Mouse (Mus musculus): ENCODE measurements around the gene Gm47841.

Gm47841 gene

GRCm38 (mm10) chr15:101047194-101047555 is at the start of gene Gm47841:
Gene Gm47841 (minus strand): TSS chr15:101047397.
- DNase-seq (ENCODE audit: low read depth, low spot score): no peak

DNA sequence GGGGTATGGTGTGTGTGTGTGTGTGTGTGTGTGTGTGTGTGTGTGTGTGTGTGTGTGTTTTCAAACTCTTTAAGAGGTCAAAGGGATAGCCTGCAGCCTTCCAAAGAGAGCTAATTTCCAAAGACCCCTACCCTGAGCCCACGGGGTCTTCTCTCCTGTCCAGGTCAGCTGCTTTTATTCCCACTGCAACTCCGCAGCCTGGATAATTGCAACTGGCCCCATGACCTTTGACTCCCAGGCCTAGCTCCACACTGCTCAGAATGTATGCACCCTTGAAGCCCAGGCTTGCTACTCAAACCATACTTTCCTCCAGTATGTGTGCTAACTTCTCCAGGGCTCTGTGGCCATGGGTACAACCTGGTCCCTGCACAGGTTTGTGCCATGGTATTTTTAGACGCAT is 48.2 kb upstream of the Gm47841 start:
- DNase-seq (ENCODE audit: low read depth, low spot score): no peak

DNA sequence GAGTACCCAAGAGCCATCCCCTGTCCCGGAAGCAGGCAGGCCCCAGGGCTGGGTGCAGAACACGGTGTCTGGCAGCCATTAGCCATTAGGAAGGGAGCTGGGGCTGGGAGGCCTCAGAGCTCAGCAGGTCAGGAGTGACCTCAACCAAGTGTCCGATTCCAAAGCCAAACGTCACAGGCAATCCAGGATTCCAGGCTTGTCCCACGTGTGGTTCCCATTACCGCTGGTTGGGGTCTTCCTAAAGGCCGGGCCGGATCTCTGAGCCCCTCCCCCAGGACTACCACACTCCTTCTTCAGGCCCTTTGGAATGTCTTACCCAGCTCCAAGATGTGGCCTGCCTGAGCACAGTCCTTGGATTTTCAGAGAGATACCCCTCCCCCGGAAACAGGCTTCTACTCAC is 47.8 kb upstream of the Gm47841 start:
- DNase-seq (ENCODE audit: low read depth, low spot score): no peak

GRCm38 (mm10) chr15:101093988-101094387 is 46.8 kb upstream of the Gm47841 start:
- no peak for DNase-seq (ENCODE audit: low read depth, low spot score)

GRCm38 (mm10) chr15:101092829-101093648 is 45.8 kb upstream of the Gm47841 start:
- DNase-seq (ENCODE audit: low read depth, low spot score): no peak

- DNase-seq (ENCODE audit: low read depth, low spot score): no peak
These were observed 45.1 kb upstream of the Gm47841 start for GRCm38 (mm10) chr15:101092121-101092828.

DNA sequence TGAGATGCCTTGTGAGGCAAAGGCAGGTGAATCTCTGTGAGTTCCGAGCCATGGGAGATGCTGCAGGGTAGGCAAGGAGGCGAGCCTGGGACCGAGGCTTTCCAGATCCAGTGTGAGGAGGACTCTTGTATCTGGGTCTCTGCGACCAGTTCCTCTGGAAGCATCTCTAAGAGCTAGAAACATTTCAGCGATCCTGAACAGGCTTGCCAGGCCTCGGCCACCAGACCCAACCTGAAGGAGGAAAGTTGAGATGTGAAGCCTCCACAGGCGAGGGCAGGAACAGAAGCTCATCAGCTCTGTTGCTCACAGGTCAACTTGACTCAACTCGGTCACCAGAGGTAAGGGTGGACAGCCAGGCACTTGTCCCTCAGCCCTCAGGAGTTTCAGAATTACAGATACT is 44.4 kb upstream of the Gm47841 start:
- no peak for DNase-seq (ENCODE audit: low read depth, low spot score)

GRCm38 (mm10) chr15:101088291-101088690 is 41.1 kb upstream of the Gm47841 start:
- no peak for DNase-seq (ENCODE audit: low read depth, low spot score)

DNA sequence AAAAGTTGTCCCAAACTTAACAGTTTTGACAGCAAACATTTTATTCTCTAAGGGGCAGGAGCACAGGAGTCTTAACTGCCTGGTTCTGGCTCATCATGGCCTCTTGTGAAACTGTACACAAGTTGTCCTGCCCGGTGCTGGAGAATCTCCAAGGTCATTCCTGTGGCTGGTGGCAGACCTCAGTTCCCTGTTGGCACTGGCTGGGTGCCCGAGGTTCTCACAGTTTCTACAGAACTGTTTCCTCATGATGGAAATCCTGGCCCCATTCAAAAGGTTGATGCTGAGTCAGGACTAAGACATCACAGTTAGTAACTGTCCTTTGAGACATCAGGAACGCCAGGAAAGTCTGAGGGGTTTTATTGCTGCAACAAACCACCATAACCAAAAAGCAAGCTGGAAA is 39.8 kb upstream of the Gm47841 start:
- no peak for DNase-seq (ENCODE audit: low read depth, low spot score)

- no peak for DNase-seq (ENCODE audit: low read depth, low spot score)
These were observed 39.3 kb upstream of the Gm47841 start for GRCm38 (mm10) chr15:101086451-101086850.

DNA sequence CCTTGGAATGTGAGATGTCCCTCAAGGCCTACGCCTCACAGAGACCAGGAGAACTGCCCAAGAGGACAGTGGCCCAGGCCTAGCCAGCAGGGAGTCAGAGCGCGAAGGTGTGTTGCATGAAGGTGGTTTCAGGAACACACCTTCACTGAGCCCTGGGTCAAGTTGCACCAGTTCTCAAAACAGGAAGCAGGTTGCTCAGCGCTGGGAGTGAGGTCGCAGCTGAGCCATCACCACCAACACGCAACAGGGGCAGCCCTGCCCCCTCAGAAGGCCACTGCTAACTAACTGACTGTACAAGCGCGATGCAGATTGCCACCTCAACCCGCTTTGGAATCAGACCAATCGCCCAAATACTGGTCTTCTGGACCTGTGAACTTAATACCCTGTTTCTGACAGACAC is 37.3 kb upstream of the Gm47841 start:
- DNase-seq (ENCODE audit: low read depth, low spot score): no peak

GRCm38 (mm10) chr15:101082236-101082635 is 35.0 kb upstream of the Gm47841 start:
- no peak for DNase-seq (ENCODE audit: low read depth, low spot score)

DNA sequence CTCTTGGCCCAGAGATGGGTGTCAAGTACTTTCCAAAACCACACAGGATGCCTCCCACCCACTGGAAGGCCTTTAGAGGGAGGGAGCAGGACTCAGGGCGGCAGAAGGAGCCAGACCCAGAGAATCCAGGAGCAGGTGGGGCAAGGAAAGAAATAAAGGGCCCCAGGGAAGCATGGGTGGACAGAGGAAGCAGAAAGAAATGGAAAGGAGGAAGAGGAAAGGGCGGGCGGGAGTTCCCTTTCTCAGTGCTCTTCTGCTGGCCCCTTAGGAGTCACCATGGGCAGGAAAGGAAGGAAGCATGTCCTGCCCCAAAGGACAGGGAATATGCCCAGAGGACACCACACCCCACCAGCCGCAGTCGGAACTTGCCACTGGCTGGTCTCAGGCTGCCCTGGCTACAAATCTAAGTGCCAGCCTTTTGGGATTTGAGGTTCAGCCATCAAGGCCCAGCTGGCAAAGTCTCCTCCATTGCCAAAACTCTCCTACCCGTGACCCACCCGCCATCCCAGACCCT is 33.9 kb upstream of the Gm47841 start:
- no peak for DNase-seq (ENCODE audit: low read depth, low spot score)

DNA sequence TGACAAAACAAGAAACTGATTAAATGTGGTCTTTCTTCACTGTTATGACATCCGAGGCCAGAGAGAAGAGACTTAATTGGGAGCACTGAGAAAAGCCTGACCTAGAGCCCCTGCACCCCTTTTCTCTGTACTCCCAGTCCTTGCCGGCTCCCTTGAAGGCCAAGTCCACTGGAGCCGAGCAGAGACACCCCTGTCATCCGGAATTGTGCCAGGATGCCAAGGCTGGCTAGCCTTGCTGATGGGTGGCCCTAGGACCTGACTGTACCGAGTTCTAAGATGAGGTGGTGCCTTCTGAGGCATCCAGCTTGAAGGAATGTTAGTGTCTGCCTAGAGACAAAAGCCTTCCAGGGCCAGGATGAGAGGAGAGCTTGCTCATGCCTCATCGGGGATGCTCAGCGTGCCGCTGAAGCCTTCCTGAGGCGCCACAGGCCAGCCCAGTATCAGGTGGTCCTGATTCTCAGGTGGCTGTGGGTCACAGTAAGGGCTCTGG is 32.9 kb upstream of the Gm47841 start:
- DNase-seq (ENCODE audit: low read depth, low spot score): no peak

- peak; percentile 42 for DNase-seq (ENCODE audit: low read depth, low spot score)
These were observed 31.5 kb upstream of the Gm47841 start for GRCm38 (mm10) chr15:101078731-101079156.

DNA sequence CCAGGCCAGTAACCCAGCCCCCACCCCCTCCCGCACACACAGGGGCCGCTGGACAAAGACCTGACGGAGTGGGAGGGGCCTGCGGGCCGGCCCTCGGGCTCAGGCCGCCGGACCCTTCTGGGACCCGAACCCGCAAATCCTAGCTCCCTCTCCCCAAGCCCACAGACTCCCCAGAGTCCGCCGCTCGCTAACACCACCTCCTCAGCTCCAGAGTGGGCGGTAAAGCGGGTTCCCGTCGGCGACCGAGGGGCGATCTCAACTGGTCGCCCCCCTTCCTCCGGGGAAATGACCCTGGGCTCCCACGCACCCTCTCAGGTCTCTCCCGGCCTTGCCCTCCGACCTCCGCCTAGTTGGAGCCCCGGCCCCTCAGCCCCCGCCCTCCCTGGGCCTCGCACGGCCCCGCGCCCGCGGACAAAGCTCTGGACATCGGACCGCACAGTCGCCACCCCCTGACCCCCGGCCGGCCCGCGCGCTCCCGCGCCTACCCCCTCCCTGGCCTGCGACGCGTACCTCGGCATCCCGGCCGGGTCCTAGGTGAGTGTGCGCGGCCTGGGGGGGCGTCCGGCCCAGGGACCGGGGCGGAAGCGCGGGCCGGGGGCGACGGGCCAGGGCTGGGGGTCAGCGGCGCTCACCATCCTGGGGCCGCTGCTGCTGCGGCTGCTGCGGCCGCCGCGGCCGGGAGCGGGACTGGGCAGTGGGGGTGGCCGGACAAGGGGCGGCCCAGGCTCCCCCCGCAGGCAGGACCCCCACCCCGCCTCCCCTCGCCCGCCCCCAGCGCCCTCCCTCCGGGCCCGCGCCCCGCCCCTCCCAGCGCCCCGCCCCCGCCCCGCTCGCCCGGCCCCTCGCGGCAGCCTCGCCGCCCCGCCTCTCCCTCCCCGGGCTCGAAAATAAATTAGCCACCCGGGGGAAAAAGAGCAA is 30.9 kb upstream of the Gm47841 start, which contains the start of gene Fignl2:
Gene Fignl2, minus strand, starts transcription at position 755 of the 918 bp plus-strand sequence.
- DNase-seq (ENCODE audit: low read depth, low spot score): no peak

- DNase-seq (ENCODE audit: low read depth, low spot score): no peak
These were observed 30.0 kb upstream of the Gm47841 start for GRCm38 (mm10) chr15:101077001-101077812.

- DNase-seq (ENCODE audit: low read depth, low spot score): no peak
These were observed 29.1 kb upstream of the Gm47841 start for GRCm38 (mm10) chr15:101076071-101077000.

DNA sequence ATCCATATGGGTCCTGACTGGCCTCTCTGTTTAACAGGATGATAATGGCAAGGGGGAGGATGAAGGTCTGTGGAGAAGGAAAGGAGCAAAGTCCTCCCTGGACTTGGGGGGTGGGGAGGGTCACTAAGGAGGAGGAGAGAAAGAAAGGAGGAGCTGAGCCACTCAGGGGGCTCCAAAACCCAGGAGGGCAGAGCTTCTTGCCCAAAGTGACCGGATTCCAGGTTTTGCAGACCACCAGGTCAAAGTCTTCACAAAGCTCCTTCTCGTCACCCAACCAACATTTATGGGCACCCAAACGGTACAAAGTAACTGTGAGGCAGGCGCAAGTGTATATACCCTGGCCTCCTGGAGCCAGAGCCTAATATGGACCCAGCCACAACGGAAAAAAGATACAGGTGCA is 28.5 kb upstream of the Gm47841 start:
- no peak for DNase-seq (ENCODE audit: low read depth, low spot score)

DNA sequence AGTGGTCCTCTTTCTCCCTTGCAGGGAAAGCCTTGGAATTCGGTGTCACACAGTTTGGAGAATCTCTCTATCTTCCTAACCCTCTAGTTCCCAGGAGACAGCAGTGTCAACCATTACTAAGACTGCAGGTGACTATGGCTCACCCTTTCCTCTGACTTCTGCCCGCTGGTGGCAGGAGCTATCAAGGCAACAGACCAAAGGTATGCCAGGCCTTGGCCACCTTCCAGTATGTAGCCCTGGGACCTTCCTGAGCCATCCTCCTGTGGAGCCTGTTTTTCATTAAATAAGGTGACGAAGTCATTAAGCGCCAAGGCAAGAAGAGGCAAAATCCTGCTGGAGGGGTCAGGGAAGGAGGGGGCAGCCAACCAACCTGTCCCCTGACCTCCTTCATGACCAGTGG is 28.0 kb upstream of the Gm47841 start:
- no peak for DNase-seq (ENCODE audit: low read depth, low spot score)
